Mouse (Mus musculus) G1E (cell line): Measurements from ENCODE around the gene Pnck. TPM values are rescaled to one million over a fixed set of nuclear protein-coding genes. Genes with fewer than 3 reads are reported as not detected.

Source experiments
- ATAC-seq: 2 replicates; pipeline ENCODE4 v1.8.0; 2016; ENCODE audit warnings: mild to moderate bottlenecking; ENCODE audit not compliant: insufficient number of reproducible peaks, poor library complexity, low FRiP score, severe bottlenecking; ENCODE audit errors: extremely low read depth
- DNase-seq: peaks from one replicate; pipeline ENCODE4 v3.0.0; 2012; ENCODE audit warnings: low spot score
- H3K27me3 ChIP-seq: 2 replicates; pipeline ENCODE4 v1.6.1; 2012; ENCODE audit warnings: mild to moderate bottlenecking, low read length, inconsistent platforms; ENCODE audit not compliant: insufficient read depth
- H3K36me3 ChIP-seq: replicated peaks from 2 replicates; pipeline ENCODE3; 2012; ENCODE audit warnings: mild to moderate bottlenecking, inconsistent platforms
- H3K4me1 ChIP-seq: 2 replicates; pipeline ENCODE4 v1.6.1; 2012; ENCODE audit warnings: low read depth, low read length, inconsistent platforms, mixed read lengths; ENCODE audit not compliant: insufficient read depth
- H3K4me3 ChIP-seq: 2 replicates; pipeline ENCODE4 v1.5.1; 2012; ENCODE audit warnings: low read depth, mild to moderate bottlenecking, inconsistent platforms, low read length, moderate library complexity, mixed read lengths
- H3K9me3 ChIP-seq: replicated peaks from 2 replicates; pipeline ENCODE4 v1.6.1; 2012; ENCODE audit warnings: inconsistent platforms
- CTCF ChIP-seq: IDR thresholded peaks from 2 replicates; pipeline ENCODE4 v1.5.1; 2012; ENCODE audit warnings: low read depth, low read length, inconsistent platforms, mixed read lengths
- GATA1 ChIP-seq: IDR thresholded peaks from 2 replicates; pipeline ENCODE4 v1.6.1; 2012; ENCODE audit warnings: borderline replicate concordance, low read length, inconsistent platforms, mixed read lengths
- GATA2 ChIP-seq: IDR thresholded peaks from 2 replicates; pipeline ENCODE4 v1.6.1; 2012; ENCODE audit warnings: low read depth, low read length, inconsistent platforms, borderline replicate concordance
- POLR2AphosphoS5 ChIP-seq: IDR thresholded peaks from 2 replicates; pipeline ENCODE4 v1.6.1; 2012; ENCODE audit warnings: low read depth, low read length, inconsistent platforms; ENCODE audit not compliant: insufficient replicate concordance
- TAL1 ChIP-seq: conservative IDR thresholded peaks from 2 replicates; pipeline ENCODE4 v1.6.1; 2012; ENCODE audit warnings: low read depth, low read length, inconsistent platforms, mixed read lengths
- polyA plus RNA-seq: library from polyadenylated mRNA; stranded (reverse); fragments of >175 nt; gene quantifications from 2 replicates; pipeline ENCODE4 v1.2.3, GENCODE M21; 2012
- total RNA-seq, 2 experiments: library from RNA; stranded (forward) in 1 of 2; stranded (reverse) in 1 of 2; fragments of 200-1000 nt in 1 of 2; fragments of >200 nt in 1 of 2; fragmentation: Nextera tagmentation in 1 of 2; gene quantifications; 2 replicates each; pipeline ENCODE4 v1.2.3; 2014 to 2017

The Pnck gene
- total and polyA plus RNA-seq, 3 experiments: not detected

DNA sequence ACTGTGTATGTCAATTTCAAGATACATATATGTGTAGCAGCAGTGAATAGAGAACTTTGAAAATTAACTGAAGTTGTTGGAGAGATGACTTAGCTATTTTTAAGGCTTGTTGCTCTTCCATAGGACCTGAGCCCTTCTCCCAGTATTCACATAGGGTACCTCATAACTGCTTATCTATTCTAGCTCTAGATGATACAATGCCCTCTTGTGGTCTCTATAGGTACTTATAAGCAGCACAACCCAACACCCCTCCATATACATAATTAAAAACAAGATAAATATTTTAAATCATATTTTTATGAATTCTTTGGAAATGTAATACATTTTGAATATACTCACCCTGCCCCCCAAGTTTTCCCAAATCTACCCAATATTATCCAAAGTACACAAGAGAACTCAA lies 3.2 kb upstream of the Pnck start:
- Histone ChIP-seq H3K4me1 (no peaks in the 10 kb centered on the region; the same call in 1 of the 2 replicates), H3K4me3 (no peak overlapping the region), H3K27me3 (peaks cover 6% of the 10 kb centered on the region; the same call in 1 of the 2 replicates), H3K36me3 (no peaks in the 10 kb centered on the region), H3K9me3 (no peaks in the 10 kb centered on the region)
- ATAC-seq: no peak
- no peak for DNase-seq
- no peak for TF ChIP-seq CTCF
- TF ChIP-seq POLR2AphosphoS5: no peak
- no peak for TF ChIP-seq GATA2
- no peak for TF ChIP-seq GATA1
- TF ChIP-seq TAL1: no peak

DNA sequence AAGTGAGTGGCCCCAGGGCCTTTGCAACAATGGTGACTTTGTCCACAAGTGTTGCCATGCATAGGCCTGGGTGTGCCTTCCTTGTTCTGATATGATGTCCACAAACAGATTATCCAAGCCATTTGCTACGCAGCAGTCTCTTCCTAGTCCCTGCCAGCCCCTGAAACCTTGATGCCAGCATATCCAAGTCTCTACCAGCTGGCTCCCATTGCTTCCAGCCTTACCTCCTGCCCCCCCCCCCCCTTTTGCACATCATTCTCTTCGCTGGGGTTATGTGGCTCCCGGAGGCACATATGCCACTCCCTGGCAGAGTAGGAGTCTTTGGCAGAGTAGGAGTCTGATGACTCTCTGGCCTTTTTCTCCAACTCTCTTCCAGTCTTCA lies 358 bp upstream of the Pnck start:
- Histone ChIP-seq H3K4me3 (no peak overlapping the region), H3K27me3 (peaks cover 6% of the 10 kb centered on the region; the same call in 1 of the 2 replicates), H3K4me1 (no peaks in the 10 kb centered on the region; the same call in 1 of the 2 replicates), H3K36me3 (no peaks in the 10 kb centered on the region), H3K9me3 (no peaks in the 10 kb centered on the region)
- no peak for ATAC-seq
- DNase-seq: no peak
- TF ChIP-seq GATA1 (no peak), CTCF (no peak), GATA2 (no peak), POLR2AphosphoS5 (no peak)

DNA sequence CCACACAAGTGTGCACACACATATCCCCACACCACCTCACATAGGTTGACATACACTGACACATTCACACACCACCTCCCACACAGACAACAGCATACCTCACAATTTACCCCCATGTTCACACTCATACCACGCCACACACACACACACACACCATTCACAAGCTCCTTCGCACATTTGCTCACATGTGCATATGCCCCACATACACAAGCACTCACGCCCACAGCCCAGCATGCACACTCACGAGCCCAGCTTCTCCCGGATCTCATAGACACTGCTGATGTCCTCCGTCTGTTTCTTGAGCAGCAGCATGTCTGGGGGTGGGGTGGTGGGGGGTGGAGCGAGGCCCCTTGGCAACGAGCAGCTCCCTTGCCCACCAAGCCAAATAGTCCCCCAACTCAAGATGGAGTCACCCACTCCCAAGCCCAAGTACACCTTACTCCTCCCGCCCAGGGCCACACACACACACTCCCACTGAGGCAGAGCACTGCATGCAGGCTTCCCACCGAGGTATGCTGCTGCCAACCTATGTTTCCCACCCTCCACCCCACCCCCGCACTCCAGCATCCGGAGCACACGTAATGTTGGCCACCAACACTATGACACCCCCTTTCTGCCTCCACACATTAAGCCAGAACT lies 862 bp downstream of the Pnck start:
- TF ChIP-seq CTCF: no peak
- no peak for TF ChIP-seq GATA2
- no peak for TF ChIP-seq POLR2AphosphoS5
- no peak for TF ChIP-seq TAL1
- TF ChIP-seq GATA1: no peak
- no peaks in the 10 kb centered on the region for H3K36me3 ChIP-seq
- no peak overlapping the region for H3K4me3 ChIP-seq
- no peaks in the 10 kb centered on the region; the same call in 1 of the 2 replicates for H3K4me1 ChIP-seq
- DNase-seq (no peak), ATAC-seq (no peak)
- H3K9me3 ChIP-seq: no peaks in the 10 kb centered on the region
- H3K27me3 ChIP-seq: peaks cover 6% of the 10 kb centered on the region; the same call in 1 of the 2 replicates

DNA sequence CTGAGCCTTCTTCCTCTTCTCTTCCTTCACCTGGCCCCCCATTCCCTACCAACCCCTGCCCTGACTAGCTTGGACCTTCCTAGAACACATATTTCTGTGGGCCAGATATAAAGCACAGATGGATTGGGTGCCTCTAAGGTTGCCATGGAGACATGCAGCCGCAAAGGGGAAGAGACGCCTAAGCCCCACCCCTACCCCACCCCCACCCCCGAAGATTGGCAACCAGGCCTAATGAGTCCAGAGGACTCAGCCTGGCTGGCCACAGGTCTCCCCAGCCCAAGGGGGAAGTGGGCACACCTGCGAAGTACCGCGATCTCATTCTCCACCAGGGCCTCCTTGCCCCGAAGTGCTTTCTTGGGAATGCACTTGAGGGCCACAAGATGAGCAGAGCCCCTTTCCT lies 1.5 kb downstream of the Pnck start:
- Histone ChIP-seq H3K36me3 (no peaks in the 10 kb centered on the region), H3K9me3 (no peaks in the 10 kb centered on the region), H3K4me3 (no peak overlapping the region), H3K27me3 (peaks cover 6% of the 10 kb centered on the region; the same call in 1 of the 2 replicates), H3K4me1 (no peaks in the 10 kb centered on the region; the same call in 1 of the 2 replicates)
- ATAC-seq: no peak
- no peak for TF ChIP-seq GATA2
- no peak for DNase-seq

DNA sequence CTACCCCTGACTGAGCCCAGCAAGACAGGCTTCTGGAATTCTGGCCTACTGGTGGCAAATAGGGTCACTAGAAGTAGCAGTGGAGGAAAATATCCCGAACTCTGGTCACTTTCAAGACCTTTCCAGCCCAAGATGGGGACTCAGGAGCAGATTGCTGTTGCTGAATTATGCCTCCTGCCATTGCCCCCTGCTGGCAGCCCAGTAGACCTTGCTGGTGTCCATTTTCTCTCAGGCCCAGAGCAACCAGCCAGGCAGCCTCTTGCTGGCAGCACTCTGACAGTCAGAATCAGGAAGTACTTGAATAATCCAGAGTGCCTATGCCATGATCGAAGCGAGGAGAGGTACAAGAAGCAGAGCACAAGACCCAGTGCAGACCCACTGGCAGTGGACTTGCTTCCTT lies 4.4 kb downstream of the Pnck start:
- Histone ChIP-seq H3K4me3 (no peak overlapping the region), H3K4me1 (no peaks in the 10 kb centered on the region; the same call in 1 of the 2 replicates), H3K36me3 (no peaks in the 10 kb centered on the region), H3K9me3 (no peaks in the 10 kb centered on the region), H3K27me3 (peaks cover 6% of the 10 kb centered on the region; the same call in 1 of the 2 replicates)
- no peak for ATAC-seq
- TF ChIP-seq CTCF (no peak), GATA1 (no peak), TAL1 (no peak), POLR2AphosphoS5 (no peak), GATA2 (no peak)
- DNase-seq: no peak

DNA sequence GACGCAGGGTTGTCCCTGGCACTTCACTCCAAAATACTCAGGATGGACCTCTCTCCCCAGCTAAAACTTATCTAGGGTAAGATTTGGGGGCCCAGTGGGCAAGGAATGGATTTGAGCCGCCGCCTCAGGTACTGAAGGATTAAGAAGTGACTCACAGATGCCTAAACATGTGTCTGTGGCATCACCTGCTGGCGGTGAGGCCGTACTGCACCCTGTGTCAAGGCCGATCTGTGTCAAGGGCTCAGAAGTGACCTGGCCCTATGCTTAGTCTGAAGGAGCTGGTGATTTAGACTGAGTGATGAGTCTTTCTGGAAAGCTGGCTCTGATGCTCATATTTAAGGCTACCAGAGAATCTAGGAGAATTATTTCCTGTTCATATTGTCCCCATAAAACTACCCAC lies 5.7 kb downstream of the Pnck start:
- no peaks in the 10 kb centered on the region for H3K9me3 ChIP-seq
- DNase-seq (no peak), ATAC-seq (no peak)
- H3K4me1 ChIP-seq: no peaks in the 10 kb centered on the region; the same call in 1 of the 2 replicates
- H3K36me3 ChIP-seq: no peaks in the 10 kb centered on the region
- no peak for TF ChIP-seq TAL1
- no peak for TF ChIP-seq POLR2AphosphoS5
- peak; percentile 82 for TF ChIP-seq CTCF
- no peak overlapping the region for H3K4me3 ChIP-seq
- peaks cover under 1% of the 10 kb centered on the region; the same call in 1 of the 2 replicates for H3K27me3 ChIP-seq

DNA sequence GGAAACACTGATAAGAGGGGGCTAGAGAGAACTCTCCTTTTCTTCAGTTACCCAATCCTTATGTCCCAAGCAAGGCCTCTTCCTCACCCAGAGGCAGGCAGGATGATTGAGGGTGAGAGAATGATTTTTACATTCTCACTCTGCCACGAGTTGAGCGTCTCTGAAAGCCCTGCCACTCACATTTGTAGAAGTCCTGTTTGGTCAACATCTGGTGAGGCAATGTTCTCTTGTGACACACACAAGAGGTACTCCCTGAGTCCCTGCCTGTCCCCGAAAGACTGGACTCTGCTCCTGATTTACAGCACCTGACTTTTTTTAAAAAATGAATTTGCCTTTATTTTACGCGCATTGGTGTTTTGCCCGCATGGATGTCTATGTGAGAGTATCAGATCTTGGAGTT lies 6.5 kb downstream of the Pnck start:
- no peaks in the 10 kb centered on the region for H3K36me3 ChIP-seq
- DNase-seq (no peak), ATAC-seq (no peak)
- no peak overlapping the region for H3K4me3 ChIP-seq
- no peaks in the 10 kb centered on the region; the same call in 1 of the 2 replicates for H3K27me3 ChIP-seq
- no peak for TF ChIP-seq POLR2AphosphoS5
- no peaks in the 10 kb centered on the region for H3K4me1 ChIP-seq
- no peaks in the 10 kb centered on the region for H3K9me3 ChIP-seq
